Mouse (Mus musculus) G1E (cell line): Measurements from ENCODE around the gene Lhfpl2.

Experiments
- CTCF ChIP-seq: IDR thresholded peaks from 2 replicates; pipeline ENCODE4 v1.5.1; 2012; ENCODE audit warnings: low read depth, low read length, inconsistent platforms, mixed read lengths
- POLR2AphosphoS5 ChIP-seq: IDR thresholded peaks from 2 replicates; pipeline ENCODE4 v1.6.1; 2012; ENCODE audit warnings: low read depth, low read length, inconsistent platforms; ENCODE audit not compliant: insufficient replicate concordance
- TAL1 ChIP-seq: conservative IDR thresholded peaks from 2 replicates; pipeline ENCODE4 v1.6.1; 2012; ENCODE audit warnings: low read depth, low read length, inconsistent platforms, mixed read lengths

- no peak for TF ChIP-seq CTCF
- no peak for TF ChIP-seq TAL1
- TF ChIP-seq POLR2AphosphoS5, result no peak
These were observed 9.2 kb downstream of the Lhfpl2 start for GRCm38 (mm10) chr13:94066626-94067275.
